Mouse (Mus musculus) lung, adult 2 months (tissue): Measurements from ENCODE around the gene Bptf.

Source experiments
- CTCF ChIP-seq: fragments of 200-500 bp; IDR thresholded peaks from 2 replicates; pipeline ENCODE4 v1.5.1; 2011; ENCODE audit warnings: mild to moderate bottlenecking, low read length, control low read depth; ENCODE audit not compliant: insufficient read depth
- POLR2A ChIP-seq: fragments of 200-500 bp; IDR thresholded peaks from 2 replicates; pipeline ENCODE4 v1.6.1; 2011; ENCODE audit warnings: low read depth, mild to moderate bottlenecking, control low read depth, low read length, borderline replicate concordance; ENCODE audit errors: extremely low read depth

DNA sequence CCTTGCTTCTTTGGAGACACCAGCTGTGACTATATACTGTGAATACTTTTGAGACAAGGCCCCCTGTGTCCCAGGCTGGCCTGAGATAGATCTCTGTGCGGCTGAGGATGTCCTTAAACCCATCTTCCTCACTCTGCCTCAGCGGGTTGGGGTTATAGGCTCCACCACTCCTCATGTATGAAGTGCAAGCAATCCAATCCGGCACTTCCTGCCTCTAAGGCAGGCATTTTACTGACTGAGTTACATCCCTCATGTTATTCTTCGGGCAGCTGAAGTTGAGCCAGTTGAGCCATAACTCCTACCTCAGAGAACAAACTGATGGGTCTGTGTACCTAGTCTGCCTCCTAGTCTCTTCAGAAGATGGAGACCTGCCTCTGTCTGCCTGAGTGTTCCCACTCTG, 107.5 kb downstream of the Bptf start:
- TF ChIP-seq CTCF (no peak), POLR2A (no peak)
